Mouse (Mus musculus) colon, adult 2 months (tissue): ENCODE results near the gene Tsc22d3. TPM values are rescaled to one million over a fixed set of nuclear protein-coding genes. Genes with fewer than 3 reads are reported as not detected.

Experiments
- polyA plus RNA-seq: library from polyadenylated mRNA; depleted of rRNA; stranded (reverse); fragments of >200 nt; gene quantifications from 2 replicates; pipeline ENCODE4 v1.2.3, GENCODE M21; 2012; rRNA removed

Tsc22d3 gene
- 46.1 and 52.3 TPM in 2 replicates for polyA plus RNA-seq

DNA sequence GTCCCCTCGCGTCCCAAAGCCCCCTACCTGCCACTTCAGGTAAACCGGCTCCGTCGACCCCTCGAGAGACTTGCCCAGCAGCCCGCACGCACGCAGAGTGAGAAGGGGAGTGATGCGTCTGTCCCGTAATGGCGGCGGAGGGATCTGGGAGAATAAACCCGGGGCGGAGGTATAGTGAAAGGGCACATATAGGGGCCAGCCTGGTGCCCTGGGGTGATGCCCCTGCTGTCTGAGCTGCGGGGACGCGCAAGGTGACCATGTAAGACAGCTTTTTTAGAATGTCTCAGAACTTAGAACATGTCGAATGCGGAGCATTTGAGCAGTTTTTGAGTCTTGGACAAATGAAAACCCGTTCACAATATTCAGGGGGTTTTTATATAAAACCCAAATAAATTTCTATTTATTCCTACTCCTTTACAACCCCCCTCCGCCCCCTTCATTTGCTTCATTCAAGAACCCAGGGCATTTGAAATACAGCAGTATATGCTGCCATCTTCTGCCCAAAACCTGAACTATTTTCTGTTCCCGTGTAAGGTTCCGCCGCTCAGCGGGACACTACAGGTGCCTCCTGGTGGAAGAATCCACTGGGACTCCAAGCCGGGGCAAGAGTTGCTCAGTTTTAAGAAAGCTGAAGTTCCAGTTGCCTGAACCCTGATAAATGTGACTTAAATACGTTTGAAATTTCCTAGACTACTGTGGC is at the start of gene Tsc22d3:
Gene Tsc22d3 (minus strand): TSS at position 250 of the 700 bp plus-strand sequence.

Other genes with a start within 250 kb of the Tsc22d3 start
- gene Prps1, start 144.0 kb downstream of the Tsc22d3 start, polyA plus RNA-seq = 3.3 and 3.9 TPM in 2 replicates
- gene Mid2, start 63.9 kb upstream of the Tsc22d3 start, polyA plus RNA-seq = 9.6 and 12.9 TPM in 2 replicates
- not detected in 2 replicates for gene Tex13b, start 212.8 kb upstream of the Tsc22d3 start, polyA plus RNA-seq